Mouse (Mus musculus) c-Kit-positive CD71-positive TER-119-positive erythroid progenitor cells, embryonic 14.5 days (primary cell): ENCODE results near the gene Stat1.

ENCODE experiments used
- DNase-seq: peaks from one replicate; pipeline ENCODE4 v3.0.0-alpha.2; 2013; ENCODE audit warnings: low spot score

The Stat1 gene

GRCm38 (mm10) chr1:52118860-52119591, at the start of gene Stat1:
Stat1 (plus strand) TSS chr1:52119440.
- peak; percentile 92 for DNase-seq

DNA sequence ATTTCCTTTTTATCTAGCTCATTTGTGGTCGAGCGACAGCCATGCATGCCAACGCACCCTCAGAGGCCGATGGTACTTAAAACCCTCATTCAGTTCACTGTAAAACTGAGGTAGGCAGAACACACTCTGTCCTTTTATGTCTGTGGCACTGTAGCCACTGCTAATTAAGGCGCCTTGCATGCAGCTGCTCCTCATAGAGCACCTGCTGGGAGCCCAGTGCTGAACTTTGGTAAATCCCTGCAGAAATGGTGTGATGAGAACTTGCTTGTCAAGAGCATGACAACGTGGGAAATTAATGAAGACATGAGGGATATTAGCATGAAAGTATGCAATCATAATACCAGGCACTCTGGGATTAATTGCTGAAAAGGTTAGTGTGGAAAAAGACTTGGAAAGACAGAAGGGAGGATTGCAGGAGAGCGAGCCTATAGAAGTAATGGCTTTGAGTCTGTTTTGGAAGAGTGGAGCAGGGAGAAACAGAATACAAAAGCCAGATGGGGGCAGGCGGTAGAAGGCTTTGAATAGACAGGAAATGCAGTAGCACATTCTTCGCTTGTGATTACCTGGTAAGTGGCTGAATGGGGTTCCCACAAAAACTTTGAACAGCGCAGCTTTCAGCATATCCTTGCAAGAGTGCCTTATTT, 39.4 kb upstream of the Stat1 start:
- no peak for DNase-seq

- no peak for DNase-seq
Observed at GRCm38 (mm10) chr1:52080375-52080774, 38.9 kb upstream of the Stat1 start.

DNA sequence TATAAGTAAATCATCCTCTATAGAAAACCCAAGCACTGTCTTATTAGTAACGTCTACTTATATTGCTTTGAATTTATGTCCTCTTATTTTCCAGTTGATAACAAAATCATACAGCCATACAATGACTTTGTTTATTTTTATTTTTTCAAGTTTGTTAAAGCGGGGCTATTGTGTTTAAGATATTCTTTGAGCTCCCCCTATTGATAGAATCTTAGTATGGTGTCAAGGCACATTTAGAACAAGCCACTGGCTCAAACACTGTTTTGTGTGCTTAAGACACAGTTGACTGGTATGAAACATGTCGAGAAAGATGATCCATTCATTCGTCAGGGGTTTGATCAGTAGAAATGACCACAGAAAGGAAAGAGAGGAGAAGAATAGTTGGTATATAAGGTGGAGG, 33.0 kb upstream of the Stat1 start:
- DNase-seq: no peak

- no peak for DNase-seq
Observed at GRCm38 (mm10) chr1:52087128-52087527, 32.1 kb upstream of the Stat1 start.

DNA sequence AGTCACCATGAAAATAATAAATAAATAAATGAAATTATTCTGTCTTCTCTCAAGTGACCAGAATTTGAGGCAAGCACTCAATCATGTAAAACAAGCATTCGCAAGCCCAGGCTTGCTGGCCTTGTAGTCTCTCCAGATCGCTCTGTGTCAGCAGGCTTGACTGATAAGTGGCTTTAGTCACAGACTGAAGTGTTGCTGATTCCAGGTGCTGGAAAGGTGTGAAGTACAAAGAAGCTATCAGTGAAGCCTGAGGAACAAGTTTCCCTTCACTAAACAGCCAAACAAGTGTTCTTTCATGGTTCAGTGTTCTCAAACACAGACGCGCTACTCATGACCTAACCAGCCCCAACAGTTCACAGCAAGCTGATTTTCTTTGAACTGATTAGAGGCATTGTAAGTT, 30.6 kb upstream of the Stat1 start:
- no peak for DNase-seq

GRCm38 (mm10) chr1:52098618-52099232, 20.5 kb upstream of the Stat1 start:
- no peak for DNase-seq

DNA sequence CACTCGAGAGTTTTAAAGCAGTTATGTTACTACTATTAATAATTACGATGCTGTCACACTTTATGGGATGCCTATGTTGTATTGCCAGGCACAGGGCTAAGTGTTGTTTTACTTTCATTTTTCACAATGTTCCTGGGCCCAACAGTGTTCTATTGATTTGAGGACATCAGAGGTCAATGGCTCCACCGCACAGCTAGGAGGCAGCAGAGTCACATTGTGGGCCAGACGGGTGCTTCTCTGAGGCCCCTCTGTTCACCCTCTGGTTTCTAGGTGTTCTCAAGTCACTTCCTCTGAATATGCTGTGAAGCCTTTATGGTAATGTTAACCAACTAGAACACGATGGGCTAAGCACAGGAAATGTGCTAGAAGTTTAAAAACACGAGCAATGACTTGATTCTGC, 18.7 kb upstream of the Stat1 start:
- no peak for DNase-seq

- DNase-seq: no peak
Observed at GRCm38 (mm10) chr1:52102795-52103194, 16.4 kb upstream of the Stat1 start.

DNA sequence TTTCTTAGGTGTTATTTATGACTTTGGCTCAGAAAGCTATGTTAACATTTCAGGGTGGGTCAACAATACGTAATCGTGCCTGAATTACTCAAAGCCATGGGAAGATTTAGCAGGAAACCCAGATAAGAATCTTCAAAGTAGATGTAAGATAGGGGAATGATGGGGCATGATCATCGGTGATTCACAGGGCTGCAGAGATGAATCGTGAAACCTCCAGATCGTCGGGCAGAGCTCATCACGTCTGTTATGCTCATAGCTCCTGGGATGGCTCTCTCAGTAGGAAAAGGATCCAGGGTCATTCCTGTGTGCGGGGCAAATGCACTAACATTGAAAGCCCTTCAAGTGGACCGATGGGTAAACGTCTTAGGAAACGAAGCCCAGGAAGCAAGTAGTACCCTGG, 12.0 kb upstream of the Stat1 start:
- DNase-seq: no peak

DNA sequence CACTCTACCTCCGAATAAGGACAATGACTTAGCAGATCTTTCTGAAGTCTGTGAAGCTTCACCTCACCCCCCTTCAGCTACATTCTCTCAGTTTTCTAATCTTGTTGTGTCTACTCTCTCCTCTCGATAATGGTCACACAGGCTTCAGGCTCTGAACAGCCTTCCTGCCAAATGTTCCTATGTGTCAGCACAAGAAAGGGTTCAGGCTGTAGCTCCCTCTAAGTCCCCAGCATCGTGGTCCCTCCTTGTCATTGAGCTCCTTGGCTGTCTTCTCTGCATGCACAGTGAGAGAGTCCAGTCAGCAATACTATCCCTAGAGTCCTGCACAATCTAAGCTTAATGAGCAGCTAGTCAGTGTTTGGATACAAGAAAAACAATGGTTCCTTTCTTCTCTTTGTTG, 8.0 kb upstream of the Stat1 start:
- DNase-seq: no peak

- no peak for DNase-seq
Observed at GRCm38 (mm10) chr1:52112301-52112700, 6.9 kb upstream of the Stat1 start.

GRCm38 (mm10) chr1:52113067-52113665, 6.1 kb upstream of the Stat1 start:
- DNase-seq: no peak

- DNase-seq: peak; percentile 94
Observed at GRCm38 (mm10) chr1:52113666-52114069, 5.6 kb upstream of the Stat1 start.

DNA sequence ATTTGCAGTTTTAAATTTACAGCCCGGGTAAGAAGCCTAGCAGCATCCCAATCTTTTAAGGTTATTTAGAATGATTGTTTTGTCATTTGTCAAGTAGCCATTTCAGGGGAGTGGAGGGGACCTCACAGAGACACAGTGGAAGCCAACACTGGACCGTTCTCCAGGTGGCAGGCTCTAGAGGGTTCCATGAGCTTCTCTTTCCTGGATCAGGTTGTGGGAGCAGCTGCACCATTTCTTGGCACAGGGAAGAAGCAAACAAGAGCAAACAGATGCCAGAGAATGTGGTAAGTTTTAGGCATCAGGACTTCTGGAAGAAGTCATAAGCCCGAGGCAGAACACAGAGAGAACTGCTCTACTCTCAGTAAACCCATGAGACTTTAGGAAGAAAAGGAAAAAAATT, 2.8 kb upstream of the Stat1 start:
- no peak for DNase-seq

DNA sequence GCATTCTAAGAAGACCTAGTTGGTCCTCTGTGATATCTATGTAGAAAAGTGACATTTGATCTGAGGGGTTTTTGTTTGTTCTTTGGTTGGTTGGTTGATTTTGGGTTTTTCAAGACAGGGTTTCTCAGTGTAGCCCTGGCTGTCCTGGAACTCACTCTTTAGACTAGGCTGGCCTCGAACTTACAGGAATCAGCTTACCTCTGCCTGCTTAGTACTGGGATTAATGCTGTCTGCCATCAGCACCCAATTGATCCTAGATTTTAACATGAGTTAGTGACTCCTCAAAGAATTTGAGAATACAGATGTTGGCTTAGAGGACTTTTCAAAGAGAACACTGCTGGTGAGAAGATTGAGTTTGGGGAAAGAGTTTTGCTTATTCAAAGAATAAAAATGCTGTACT, 1.5 kb upstream of the Stat1 start:
- DNase-seq: no peak

- DNase-seq: no peak
Observed at GRCm38 (mm10) chr1:52119691-52120090, 451 bp downstream of the Stat1 start.

GRCm38 (mm10) chr1:52120191-52120590, 951 bp downstream of the Stat1 start:
- no peak for DNase-seq

- no peak for DNase-seq
Observed at GRCm38 (mm10) chr1:52121052-52121451, 1.8 kb downstream of the Stat1 start.

DNA sequence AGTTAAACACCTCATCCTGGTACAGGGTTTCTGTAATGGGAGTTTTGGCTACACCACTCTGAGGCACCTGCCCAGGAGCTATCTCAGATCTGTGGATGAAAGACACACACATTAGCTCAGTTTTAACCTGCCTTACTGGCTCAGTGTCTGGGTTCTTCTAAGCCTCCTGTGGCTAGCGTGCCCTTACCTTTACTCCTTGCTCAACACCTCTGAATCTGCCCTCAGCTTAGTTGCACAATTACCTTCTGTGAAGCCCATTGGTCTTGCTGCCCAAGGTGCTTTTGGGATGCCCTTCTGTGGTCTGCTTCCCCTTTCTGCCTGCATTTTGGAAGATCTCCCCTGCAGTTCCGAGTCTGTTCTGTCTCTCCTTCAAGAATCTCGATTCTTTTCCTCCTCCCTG, 5.6 kb downstream of the Stat1 start:
- no peak for DNase-seq

GRCm38 (mm10) chr1:52127350-52127749, 8.1 kb downstream of the Stat1 start:
- no peak for DNase-seq

GRCm38 (mm10) chr1:52129794-52130193, 10.6 kb downstream of the Stat1 start:
- DNase-seq: no peak

DNA sequence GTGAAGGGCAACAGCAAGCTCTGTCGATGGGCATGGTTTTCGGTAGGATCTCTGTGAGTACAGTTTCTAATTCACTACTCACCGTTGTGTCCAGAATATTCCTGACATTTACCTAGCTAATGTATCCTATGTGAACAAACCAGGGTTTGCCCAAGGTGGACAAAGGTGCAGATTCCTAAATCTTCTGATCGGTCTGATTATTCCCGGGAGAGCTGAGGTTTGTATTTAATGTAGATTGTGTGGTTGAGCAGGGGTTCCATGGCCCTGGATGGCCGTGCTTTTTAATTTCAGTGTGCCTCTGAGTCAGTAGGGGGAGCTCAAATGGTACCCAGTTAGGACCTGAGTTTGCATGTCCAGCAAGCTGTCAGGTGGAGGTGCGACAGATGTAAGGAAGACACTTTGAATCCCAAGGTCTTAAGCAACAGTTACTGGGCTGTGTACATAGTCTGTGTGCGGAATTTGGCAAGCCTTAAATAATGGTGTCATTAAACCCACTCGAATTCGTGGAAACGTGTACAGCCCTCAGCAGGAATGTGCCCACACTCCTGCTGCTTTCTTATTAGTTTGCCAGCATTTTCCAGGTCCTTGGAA, 12.6 kb downstream of the Stat1 start:
- no peak for DNase-seq
